Mouse (Mus musculus): Measurements from ENCODE around the gene Zer1.
"Not testable (repeated sequence)": the region's sequence is repeated elsewhere in the genome, so short reads cannot be mapped to it uniquely, and the experiment has no call there.

Zer1 gene

DNA sequence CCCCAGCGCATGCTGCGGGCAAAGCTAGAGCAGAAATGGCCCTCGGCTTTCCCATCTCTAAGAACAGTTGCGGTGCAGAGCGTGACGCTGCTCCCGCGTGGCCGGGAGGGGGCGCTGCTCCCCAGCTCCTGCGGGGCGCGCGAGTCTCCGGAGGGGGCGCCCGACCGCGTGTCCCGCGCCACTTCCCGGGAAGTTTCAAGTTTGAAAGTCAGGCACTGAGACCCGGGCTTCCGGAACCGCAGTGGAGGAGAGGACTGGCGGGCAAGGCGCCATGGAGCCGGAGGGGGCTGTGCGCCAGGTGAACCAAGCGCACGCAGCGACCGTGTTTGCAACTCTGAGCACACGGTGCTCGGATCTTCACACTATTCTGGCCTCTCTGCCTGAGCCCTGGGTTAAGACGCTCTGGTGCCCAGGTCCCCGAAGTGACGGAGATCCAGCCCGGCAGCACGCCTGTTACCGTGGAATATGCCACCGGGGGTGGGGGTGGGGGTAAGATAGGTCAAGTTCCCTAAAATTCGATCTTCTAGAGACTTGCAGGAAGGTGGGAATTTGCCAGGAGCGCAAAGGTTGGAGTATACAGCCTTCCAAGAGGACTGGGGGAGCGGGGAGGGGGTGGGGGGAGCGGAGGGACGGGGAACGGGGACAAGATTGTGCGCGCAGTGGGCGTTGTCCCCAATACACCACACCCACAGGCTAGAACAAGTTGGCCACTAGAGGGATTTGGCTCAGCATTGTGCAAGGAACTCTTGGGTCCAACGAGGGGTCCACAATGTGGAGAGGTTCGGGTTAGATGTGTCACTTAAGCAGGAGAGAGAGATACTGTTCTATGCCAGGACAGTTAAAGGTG lies 46.7 kb downstream of the Zer1 start, which contains the start of gene Pkn3:
Gene Pkn3 (plus strand): TSS at position 183 of the 847 bp plus-strand sequence.
- peak in 1 of 2 experiments; percentile 73 for DNase-seq (ENCODE audit: low spot score in 2 of 2)

DNA sequence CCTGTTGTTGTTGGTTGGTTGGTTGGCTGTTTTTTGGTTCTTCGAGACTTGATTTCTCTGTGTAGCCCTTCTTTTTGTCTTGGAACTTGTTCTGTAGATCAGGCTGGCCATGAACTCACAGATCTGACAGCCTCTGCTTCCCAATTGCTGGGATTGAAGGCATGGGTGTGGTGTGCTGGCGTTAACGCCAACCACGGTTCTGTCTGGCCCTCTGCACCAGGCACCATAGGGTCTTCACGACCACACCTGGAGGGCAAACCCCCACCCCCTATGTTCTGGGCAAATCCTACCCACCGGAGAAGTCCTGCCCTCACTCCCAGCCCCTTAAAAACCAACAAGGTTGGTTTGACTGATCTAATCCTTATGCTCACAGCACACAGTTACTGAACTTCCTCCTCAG lies 47.4 kb downstream of the Zer1 start:
- DNase-seq (ENCODE audit: low spot score in 2 of 2), result no peak

DNA sequence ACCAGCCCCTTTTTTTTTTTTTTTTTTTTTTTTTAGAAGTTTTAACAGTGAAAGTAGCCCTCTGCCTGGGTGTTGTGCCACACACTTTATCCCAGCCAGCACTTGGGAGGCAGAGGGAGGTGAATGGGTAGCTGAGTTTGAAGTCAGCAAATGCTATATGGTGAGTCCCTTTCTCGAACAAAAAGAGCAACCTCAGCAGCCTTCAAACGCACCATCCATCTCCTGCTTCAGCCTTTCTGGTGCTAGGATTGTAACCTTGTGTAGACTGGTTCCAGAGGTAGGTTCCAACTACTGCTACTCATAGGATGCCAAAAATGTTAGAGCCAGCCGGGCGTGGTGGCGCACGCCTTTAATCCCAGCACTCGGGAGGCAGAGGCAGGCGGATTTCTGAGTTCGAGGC lies 47.9 kb downstream of the Zer1 start:
- DNase-seq (ENCODE audit: low spot score in 2 of 2), result no peak

DNA sequence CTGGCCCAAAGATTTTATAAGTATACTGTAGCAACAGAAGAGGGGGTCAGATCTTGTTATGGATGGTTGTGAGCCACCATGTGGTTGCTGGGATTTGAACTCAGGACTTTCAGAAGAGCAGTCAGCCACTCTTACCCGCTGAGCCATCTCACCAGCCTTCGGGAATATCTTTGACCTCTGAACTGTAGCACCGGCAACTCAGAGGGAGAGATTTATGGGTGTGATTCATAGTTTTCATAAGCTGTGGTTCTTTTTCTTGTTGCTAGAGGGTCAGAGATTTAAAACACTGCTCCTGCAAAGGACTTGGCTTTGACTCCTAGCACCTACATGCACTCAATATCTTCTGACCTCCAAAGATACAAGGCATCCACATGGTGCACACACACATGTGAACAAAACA lies 48.8 kb downstream of the Zer1 start:
- no peak for DNase-seq (ENCODE audit: low spot score in 2 of 2)

DNA sequence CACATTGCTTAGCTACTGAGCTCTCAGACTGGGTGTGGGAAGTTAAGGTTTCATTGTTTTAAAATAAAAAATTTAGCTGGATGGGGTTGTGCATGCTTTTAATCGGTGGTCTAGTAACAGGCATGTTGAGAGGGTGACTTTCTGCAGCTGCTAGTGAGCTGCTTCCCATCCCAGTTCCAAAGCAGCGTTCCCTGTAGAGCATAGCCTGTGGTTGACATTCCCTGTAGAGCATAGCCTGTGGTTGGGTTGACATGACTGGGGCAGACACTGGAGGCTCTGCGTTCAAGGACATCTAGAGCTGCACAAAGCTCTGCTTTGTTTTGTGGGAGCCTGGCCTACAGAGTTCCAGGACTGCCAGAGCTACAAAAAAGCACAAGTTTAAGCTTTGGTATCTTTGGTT lies 51.1 kb downstream of the Zer1 start:
- DNase-seq (ENCODE audit: low spot score in 2 of 2), result no peak

DNA sequence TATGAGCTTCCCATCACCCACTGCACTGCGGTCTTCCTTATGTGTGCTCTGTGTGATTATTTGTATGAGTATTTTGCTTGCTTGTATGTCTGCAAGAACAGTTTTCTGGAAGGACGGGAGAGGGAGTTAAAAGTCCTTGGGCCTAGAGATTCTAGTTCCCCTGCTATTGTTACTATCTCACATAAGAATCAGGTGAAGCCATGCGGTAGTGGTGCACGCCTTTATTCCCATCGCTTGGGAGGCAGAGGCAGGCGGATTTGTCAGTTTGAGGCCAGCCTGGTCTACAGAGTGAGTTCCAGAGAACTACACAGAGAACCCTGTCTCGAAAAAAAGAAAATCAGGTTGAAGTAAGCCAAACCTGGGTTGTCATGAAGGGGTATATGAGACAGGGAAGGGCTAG lies 51.5 kb downstream of the Zer1 start:
- no peak for DNase-seq (ENCODE audit: low spot score in 2 of 2)

DNA sequence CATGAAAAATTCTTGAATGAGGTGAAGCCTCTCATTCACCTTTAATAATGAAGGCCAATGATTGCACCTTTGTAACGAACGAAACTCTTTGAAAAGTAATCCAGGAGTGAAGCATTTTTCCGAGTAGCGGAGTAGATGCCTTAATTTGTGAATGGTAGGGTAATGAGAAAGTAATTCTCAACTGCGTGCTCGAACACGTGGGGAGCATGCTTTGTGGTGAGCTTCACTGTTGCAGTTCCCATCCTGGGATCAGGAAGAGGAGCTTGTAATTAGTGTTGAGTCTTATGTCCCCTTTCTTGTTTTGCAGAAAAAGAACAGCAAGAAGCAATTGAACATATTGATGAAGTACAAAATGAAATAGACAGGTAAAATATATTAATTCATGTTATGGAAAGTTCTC lies 56.4 kb downstream of the Zer1 start:
- no peak for DNase-seq (ENCODE audit: low spot score in 2 of 2)

DNA sequence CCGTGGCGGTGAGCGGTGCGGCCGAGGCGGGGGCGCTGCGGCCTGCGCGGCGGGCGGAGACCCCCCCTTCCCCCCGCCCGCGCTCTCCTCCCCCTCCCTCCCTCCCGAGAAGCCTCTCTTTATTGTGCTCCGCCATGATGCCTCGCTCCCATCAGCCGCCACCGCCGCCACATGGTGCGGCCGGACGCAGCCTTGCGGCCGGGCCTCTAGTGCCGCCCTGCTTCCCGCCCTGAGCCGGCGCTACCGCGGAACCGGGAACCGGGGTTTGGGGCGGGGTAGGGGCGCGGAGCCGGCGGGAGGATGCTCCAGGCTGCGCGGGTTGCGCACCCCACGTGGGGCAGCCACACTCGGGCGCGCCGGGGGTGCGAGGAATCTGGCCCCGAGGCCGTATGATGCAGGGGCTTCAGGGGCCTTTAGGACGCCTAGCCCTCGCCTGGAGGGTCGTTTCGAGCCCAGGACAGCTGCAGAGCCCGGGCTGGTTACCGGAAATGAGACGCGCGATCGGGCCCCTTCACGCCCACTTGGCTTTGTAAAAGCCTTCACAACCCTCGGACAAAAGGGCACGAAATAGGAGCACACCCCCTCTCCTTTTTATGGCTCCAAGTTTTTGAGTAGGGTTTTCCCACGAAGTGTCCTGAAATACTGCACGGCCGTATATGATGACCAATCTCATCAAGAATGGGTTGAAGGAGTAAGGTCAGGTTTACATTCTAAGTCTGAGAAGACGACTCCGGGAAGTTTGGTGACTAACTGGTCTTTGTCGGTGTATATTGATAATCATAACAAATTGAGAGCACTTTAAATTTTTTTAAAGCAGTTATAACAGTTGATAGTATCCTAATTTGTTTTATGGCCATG lies 57.1 kb downstream of the Zer1 start:
- DNase-seq (ENCODE audit: low spot score in 2 of 2), result peak in 1 of 2 experiments; percentile 30

DNA sequence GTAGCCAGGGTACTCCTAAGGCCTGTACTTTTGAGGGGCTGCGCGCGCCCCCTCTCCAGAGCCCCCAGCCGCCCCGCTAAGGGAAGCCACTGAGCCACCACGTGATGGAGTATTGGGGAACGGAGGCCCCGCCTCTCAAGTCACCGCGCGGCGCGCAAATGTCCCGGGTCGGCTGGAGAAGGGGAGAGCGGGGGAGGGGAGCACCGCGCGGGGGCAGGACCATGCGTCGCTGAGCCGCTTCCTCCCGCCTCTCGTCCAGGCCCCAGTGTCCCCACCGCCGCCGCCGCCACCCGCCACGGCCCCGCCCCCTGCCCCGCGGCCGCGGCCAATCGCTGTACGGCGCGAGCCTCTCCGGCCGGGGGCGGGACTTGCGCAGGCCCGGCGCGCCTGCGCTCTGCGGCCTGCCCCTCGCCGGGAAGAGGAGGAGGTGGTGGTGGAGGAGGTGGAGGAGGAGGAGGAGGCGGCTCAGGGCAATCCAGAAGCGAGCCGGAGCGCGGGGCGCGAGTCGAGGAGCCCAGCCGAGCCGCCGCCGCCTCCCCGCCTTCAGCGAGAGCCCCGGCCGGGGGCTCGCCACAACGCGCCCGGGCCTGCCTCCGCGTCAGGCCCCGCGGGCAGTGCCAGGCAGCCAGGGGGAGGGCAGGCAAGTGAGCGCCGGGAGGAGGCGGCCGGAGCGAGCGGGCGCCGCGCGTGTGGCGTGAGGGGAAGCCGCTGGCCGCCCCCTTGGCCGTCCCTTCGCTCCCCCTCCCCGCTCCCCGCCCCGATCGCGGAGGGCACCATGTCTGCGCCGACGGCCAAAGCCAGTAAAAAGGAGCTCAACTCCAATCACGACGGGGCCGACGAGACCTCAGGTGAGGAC lies 58.1 kb downstream of the Zer1 start:
- DNase-seq (ENCODE audit: low spot score in 2 of 2), result peak; percentile 82 to 87

DNA sequence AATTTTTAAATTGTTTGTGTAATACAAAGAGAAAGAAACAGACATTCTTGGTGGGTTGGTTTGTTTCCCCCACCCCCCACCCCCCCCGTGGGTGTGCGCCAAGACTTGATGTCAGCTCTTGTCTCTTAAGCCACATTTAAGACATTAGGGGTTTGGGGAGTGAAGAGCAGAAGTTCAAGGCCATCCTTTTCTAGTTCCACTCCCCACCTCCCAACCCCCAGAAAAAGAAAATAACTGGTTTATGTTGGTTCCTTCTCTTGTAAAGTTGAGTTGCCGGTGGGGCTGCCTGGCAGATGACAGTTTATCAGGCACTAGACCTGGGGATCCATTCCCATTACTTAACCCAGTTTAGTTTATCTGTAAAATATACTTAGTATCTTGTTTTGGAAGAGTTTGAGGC lies 60.1 kb downstream of the Zer1 start:
- no peak for DNase-seq (ENCODE audit: low spot score in 2 of 2)

DNA sequence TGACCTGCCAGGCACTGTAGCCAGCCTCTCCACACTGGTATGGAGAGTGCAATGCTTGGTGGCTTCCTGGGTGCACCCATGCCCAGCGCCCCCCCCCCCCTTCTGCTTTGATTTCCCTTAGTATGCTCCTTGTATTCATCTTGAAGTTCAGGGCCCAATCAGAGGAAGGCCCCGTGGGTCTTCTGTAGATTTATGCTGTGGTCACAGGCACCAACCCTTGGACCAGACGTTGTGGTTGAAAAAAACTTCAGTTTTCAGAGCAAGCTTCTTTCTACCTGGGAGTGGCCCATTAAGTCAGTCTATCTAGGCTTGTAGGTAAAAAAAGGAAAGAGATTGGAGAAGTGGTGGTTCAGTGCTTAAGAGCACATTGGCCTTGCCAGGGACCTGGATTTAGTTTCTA lies 60.6 kb downstream of the Zer1 start:
- no peak for DNase-seq (ENCODE audit: low spot score in 2 of 2)

DNA sequence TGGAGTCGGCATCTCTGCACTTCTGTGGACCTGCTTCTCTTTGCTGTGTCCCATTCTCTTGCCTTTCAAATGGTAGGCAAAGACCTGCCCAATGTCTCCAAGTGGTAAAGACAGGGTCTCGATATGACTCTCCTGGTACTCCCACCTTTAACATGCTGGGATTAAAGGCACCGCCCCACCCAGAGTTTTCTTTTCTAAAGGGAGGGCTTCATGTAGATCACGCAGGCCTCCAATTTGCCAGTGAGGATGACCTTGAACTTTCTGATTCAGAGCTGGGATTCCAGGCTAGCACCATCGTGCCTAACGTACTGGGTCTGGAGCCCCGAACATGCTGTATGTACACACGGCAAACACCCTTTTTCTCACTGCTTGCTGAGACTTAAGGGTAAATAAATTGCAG lies 61.1 kb downstream of the Zer1 start:
- no peak for DNase-seq (ENCODE audit: low spot score in 2 of 2)

DNA sequence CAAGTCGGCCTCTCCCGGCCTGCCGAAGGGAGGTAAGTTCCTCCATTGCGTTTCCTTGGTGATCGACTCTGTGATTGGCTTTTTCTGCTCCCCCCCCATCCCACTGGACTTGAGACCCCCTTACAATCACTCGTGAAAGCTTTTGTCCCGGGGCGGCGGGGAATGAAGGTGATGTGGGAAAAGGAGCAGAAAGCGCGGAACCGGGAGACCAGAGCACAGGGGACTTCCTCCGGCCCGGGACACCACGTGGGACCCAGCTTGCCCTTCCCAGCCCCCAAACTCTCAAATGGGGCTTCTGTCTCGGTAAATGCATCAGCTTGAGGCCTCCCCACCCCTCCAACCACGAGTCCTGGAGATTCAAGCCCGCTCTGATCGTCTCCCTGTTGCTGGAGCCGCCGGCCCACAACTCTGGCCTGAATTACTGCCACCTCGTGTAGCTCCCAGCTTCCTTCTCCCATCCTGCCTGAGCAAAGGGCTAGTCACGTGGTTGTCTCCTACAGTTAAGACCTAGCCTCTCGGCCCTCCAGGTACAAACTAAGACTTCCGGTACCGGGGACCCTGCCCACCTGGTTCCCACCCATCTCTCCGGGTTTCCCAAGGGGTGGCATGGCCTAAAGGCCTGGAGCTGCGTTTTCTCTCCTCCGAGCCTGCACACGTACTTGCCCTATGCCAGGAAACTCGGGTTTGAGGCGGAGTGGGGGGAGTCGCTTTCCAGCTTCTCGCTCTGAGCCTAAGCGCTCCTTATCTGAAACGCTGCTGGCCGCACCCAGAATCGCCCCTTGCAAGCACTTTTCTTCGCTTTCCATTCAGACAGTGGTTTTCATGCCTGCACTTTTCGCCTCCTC lies 61.9 kb downstream of the Zer1 start:
- DNase-seq (ENCODE audit: low spot score in 2 of 2), result peak in 1 of 2 experiments; percentile 46

DNA sequence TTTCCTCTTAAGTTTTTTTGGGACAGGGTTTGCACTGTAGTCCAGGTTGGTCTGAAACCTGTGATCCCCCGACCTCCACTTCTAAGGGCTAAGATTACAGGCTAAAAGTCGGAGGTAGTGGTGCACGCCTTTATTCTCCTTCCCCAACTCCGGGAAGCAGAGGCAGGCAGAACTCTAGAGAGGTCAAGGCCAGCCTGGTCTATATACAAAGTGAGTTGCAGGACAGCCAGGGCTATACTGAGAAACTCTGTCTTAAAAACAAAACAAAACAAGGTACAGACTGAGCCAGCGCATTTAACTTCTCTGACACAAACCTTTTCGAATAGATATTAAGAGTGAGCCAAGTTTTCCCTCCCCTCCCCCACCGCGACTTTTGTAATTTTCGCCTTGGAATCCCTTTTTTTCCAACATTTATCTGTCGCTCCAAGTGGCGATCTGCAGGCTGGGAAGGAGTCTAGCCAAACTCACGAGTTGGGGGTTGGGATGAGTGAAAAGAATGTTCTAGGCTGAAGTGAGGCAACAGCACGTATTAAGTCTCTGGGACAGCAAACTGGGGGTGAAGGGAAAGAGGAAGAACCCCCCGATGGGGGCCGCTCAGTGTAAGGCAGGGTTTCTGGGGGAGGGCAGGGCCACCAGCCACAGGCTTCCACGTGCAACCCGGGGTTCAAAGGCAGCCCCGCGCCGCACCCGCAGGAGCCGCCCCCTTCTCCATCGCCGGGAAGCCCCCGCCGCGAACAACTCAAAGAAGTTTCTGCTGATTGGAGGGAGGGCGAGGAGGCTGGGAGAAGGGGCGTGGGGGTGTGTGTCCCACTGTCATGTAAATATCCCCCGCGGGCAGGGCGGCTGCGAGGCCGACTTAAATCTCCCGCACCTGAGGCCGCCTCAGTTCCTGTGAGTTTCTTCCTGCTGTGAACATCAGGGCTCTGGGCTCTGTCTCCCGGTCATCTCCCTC lies 62.9 kb downstream of the Zer1 start:
- no peak for DNase-seq (ENCODE audit: low spot score in 2 of 2)

DNA sequence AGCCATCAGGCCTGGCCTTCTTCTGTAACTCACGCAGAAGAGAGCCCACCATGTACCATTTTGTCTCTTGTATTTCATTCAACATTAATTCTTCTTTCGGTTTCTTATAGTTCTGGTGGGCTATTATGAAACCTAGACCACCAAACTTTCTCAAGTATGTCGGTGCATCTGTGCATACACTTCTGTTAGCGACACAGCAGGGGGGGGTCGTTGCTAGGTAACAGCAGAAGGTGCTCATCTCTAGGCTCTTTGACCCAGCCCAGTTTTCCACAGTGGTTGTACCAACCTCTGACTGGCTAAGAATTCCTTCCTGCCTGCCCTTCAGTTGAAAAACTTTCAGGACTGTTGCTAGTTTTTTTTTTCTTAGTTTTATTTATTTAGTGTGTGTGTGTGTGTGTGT lies 66.0 kb downstream of the Zer1 start:
- DNase-seq (ENCODE audit: low spot score in 2 of 2), result no peak

DNA sequence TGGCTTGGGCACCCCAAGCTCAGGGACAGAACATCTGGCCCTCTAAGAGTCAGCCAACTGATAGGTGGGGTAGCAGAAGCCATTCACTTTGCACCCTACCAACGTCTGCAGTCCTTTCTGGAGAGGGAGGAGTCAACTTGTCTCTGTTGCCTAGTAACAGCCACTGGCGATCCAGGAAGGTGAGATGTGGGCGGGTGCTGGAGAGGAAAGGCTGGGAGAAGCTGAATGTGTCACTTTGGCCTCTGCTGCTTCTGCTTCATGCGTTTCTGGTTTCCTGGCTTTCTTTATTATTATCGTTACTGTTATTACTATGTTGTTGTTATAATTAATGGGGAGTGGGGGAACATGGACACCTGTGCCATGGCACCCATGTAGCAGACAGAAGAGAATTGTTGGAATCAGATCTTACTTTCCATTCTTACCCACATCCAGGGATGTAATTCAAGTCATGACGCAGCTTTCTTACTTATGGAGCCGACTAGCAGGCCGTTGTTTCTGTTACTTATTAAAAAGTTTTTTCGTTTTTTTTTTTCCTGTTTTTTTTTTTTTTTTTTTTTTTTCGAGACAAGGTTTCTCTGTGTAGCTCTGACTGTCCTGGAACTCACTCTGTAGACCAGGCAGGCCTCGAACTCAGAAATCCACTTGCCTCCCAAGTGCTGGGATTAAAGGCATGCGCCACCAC lies 67.0 kb downstream of the Zer1 start, which contains the start of gene Set:
Gene Set (plus strand): TSS at position 156 of the 682 bp plus-strand sequence.
- no peak for DNase-seq (ENCODE audit: low spot score in 2 of 2)

DNA sequence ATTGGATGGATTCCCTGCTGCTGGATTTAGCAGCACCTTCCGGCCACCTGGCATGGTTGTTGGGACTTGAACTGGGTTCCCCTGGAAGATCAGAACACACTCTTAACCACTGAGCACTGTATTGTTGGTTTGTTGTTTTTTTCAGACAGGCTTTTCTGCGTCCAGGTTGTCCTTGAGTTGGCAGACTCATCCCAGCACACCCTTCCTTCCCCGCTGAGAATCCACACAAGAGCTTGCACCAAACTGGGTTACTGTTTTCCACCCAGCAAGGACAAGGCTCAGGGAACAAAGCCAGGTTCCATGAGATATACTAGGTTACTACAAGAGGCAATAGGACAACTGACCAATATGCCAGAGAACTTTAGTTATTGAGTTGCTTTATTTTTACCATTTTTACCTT lies 67.6 kb downstream of the Zer1 start:
- no peak for DNase-seq (ENCODE audit: low spot score in 2 of 2)

DNA sequence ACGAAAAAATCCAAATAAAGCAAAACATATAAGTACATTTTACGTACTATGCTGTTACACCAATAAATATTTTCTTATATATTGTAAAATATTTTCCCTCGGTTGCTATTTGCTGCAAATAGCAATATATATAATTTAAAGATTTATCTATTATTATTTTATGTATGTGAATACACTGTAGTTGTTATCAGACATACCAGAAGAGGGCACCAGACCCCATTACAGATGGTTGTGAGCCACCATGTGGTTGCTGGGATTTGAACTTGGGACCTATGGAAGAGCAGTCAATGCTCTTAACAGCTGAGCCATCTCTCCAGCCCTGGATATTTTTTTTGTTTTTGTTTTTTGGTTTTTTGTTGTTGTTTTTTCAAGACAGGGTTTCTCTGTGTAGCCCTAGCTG lies 69.1 kb downstream of the Zer1 start:
- DNase-seq (ENCODE audit: low spot score in 2 of 2), result not testable (repeated sequence)
